Mouse (Mus musculus): ENCODE measurements around the gene Mrgprd. TPM values are rescaled to one million over a fixed set of nuclear protein-coding genes. Genes with fewer than 3 reads are reported as not detected.

Mrgprd gene
- polyA plus RNA-seq (2016; fragmentation: Nextera tagmentation; extraction: Ambion mirVana): not detected in 2 replicates

DNA sequence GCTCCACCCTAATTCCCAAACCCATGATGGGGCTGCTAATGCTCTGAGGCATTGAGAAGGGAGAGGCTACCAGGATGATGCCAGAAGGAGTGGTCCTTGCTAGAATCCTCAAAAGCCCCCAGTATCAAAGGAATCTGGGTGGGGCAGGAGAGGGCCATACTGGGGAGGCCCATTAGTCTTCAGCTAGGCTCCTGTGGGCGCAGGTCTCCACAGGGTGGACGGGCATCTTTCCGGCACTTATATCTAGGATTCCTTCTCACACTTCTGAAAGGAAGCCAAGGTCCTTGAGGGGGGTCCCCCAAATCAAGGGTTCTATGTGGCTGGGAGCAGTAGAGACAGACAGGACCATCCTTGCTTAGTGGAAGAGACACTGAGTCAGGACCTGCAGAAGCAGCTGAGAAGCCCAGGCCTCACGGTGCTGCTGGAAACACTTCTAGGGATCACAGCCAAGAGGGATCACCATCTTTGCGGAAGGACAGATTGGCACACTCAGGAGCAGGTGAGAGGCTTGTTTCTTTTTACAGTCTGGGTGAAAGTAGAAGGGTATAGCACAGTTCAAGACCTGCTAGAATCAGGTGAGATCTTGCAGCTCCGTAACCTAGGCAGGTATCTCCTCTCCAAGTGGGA is at the start of gene Mrgprd:
Gene Mrgprd, plus strand, starts transcription at position 51 of the 627 bp plus-strand sequence.
- Histone ChIP-seq H3K27ac (no peak within 1 kb of the TSS), H3K4me1 (no peaks in the 10 kb centered on the region), H3K27me3 (replicated peaks) (peaks cover 6% of the 10 kb centered on the region; the same call in 1 of the 2 replicates), H3K9ac (no peak within 1 kb of the TSS), H3K4me3 (no peak within 1 kb of the TSS), H3K9me3 (replicated peaks) (no peaks in the 10 kb centered on the region), H3K4me2 (no peak within 1 kb of the TSS), H3K36me3 (no peaks in the 10 kb centered on the region)
- no peak for ATAC-seq
- WGBS (ENCODE audit: insufficient replicate concordance): 77% methylated on average over 6 of the region's 6 CpGs

DNA sequence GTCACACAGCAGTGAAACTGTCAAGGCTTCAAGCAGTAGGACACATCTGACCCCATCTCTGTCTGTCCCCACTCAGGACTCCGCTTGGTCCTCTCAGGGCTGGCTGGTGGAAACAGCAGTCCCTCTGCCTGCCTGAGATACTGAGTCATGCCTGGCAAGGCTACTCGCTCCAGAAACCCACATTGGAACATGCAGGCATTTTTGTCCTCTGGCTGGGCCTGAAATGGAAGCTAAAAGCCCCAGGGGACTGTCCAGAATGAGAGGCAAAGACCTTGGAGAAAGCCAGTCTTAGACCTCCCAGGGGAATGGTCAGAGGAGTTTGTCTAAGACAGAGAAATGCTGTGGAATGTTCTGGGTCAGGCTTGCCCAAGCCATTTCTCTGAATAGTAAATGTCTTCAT is 48.6 kb upstream of the Mrgprd start:
- Histone ChIP-seq H3K4me3 (no peak overlapping the region), H3K27ac (no peak overlapping the region), H3K9me3 (replicated peaks) (no peaks in the 10 kb centered on the region), H3K36me3 (peaks cover 35% of the 10 kb centered on the region), H3K9ac (no peak overlapping the region), H3K4me2 (no peak overlapping the region), H3K27me3 (replicated peaks) (no peaks in the 10 kb centered on the region), H3K4me1 (no peaks in the 10 kb centered on the region)
- no peak for ATAC-seq
- WGBS (ENCODE audit: insufficient replicate concordance): 76% methylated on average over 2 of the region's 2 CpGs

DNA sequence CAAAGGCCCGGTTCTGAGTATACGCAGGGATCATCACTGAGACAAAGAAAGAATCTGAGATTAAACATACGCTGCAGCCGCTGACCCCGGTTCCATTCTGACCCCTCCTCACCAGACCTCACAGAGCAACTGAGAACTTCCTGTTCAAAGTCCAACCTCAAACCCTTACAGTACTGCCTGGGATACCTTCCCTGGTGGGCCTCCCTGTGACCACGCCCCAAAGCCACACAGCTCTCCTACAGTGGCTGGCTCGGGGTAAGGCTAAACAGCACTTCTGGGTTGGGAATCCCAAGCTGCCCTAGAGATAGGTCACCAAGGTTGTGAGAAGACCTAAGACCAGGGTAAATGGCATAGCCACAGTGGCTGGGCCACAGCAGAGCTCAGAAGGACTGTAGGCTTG is 45.7 kb upstream of the Mrgprd start:
- Histone ChIP-seq H3K9me3 (replicated peaks) (no peaks in the 10 kb centered on the region), H3K4me3 (no peak overlapping the region), H3K4me2 (no peak overlapping the region), H3K9ac (no peak overlapping the region), H3K27me3 (replicated peaks) (no peaks in the 10 kb centered on the region), H3K36me3 (peaks cover 59% of the 10 kb centered on the region), H3K4me1 (no peaks in the 10 kb centered on the region), H3K27ac (no peak overlapping the region)
- WGBS (ENCODE audit: insufficient replicate concordance): 68% methylated on average over 7 of the region's 7 CpGs
- ATAC-seq: no peak

DNA sequence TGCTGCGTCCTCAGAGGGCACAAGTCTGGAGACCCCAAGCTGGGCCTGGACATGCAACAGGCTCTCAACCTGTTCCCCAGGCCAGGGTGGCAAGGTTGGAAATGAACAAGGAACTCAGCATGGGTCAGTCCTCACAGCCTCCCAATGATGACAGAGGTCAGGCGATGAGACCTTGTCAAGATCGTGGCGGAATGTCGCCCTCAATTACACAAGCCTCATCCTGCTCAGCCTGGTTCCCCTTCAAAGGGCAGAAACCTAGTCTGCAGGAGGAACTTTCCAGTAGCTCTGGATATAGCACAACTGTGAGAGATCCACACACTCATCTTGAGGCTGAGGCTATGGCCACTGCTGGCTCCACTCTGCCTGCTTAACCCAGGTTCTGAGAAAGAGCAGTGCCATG is 43.7 kb upstream of the Mrgprd start:
- Histone ChIP-seq H3K36me3 (peaks cover 67% of the 10 kb centered on the region), H3K9ac (no peak overlapping the region), H3K4me3 (no peak overlapping the region), H3K9me3 (replicated peaks) (no peaks in the 10 kb centered on the region), H3K4me1 (no peaks in the 10 kb centered on the region), H3K27me3 (replicated peaks) (no peaks in the 10 kb centered on the region), H3K4me2 (no peak overlapping the region), H3K27ac (no peak overlapping the region)
- 74% methylated on average over 5 of the region's 5 CpGs for WGBS (ENCODE audit: insufficient replicate concordance)
- no peak for ATAC-seq

DNA sequence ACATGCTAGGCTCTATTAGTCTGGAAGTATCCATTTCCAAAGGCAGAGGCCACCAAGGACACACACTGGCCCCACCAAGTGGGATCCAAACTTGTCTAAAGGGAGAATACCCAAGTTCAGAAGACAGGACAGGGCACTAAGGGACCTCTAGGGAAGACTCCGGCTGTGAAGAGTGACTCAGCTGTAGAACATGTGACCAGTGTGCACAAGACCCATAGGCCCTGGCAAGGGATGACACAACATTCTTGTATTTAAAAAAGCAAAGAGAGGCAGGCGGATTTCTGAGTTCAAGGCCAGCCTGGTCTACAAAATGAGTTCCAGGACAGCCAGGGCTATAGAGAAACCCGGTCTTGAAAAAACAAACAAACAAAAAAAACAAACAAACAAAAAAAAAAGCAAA is 39.1 kb upstream of the Mrgprd start:
- Histone ChIP-seq H3K4me1 (no peaks in the 10 kb centered on the region), H3K27ac (no peak overlapping the region), H3K4me3 (no peak overlapping the region), H3K27me3 (replicated peaks) (no peaks in the 10 kb centered on the region), H3K9ac (no peak overlapping the region), H3K9me3 (replicated peaks) (no peaks in the 10 kb centered on the region), H3K4me2 (no peak overlapping the region), H3K36me3 (peaks cover 68% of the 10 kb centered on the region)
- WGBS (ENCODE audit: insufficient replicate concordance): 77% methylated on average over 3 of the region's 3 CpGs
- no peak for ATAC-seq

DNA sequence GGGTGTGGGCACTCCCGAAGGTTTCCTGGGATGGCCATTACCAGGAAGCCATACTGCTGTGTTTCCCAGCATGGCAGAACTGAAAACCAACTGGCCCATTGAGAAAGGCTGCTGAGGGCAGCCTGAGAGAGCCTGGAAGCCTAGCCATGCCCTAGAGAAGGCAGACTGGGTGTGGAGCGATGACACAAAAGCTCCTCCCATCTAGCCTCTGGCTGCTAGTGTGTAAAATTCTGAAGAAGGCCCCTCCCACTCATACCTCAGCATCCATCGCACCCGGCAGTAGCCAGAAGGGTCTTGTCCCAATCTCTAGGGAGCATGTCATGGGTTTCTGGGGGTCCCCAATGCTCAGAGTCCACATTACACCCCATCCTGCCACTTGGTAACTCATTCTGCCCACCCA is 33.2 kb upstream of the Mrgprd start:
- Histone ChIP-seq H3K9ac (no peak overlapping the region), H3K9me3 (replicated peaks) (no peaks in the 10 kb centered on the region), H3K4me1 (peaks cover 23% of the 10 kb centered on the region), H3K27ac (no peak overlapping the region), H3K27me3 (replicated peaks) (no peaks in the 10 kb centered on the region), H3K4me3 (no peak overlapping the region), H3K36me3 (peaks cover 29% of the 10 kb centered on the region), H3K4me2 (no peak overlapping the region)
- no peak for ATAC-seq
- WGBS (ENCODE audit: insufficient replicate concordance): 71% methylated on average over 4 of the region's 4 CpGs

DNA sequence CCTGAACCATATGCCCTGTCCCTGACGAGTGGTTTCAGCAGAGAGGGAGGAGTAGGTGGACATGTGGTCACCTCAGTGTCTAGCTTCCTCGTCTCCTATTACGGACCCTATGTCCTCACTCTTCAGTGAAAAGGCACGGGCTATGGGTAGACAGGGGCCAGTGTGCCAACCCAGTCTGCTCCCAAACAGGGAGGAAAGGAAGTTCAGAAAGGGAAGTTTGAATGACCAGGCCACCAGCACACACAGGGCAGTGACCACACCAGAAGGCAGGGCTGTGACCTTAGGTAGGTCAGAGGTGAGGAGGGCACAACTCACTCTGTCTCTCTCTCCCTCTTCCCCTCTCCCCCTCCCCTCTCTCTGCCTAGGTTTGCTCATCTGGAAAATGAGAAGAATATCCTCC is 31.6 kb upstream of the Mrgprd start:
- H3K36me3 ChIP-seq: peaks cover 17% of the 10 kb centered on the region
- 39% methylated on average over 4 of the region's 4 CpGs for WGBS (ENCODE audit: insufficient replicate concordance)
- no peaks in the 10 kb centered on the region for H3K9me3 ChIP-seq (replicated peaks)
- H3K27ac ChIP-seq: no peak overlapping the region
- peak; percentile 5; the same call in 1 of the 2 replicates for ATAC-seq
- H3K27me3 ChIP-seq (replicated peaks): no peaks in the 10 kb centered on the region
- peak overlapping the region; percentile 59 for H3K4me3 ChIP-seq
- peaks cover 29% of the 10 kb centered on the region for H3K4me1 ChIP-seq
- peak overlapping the region; percentile 78 for H3K4me2 ChIP-seq
- H3K9ac ChIP-seq: peak overlapping the region; percentile 71

DNA sequence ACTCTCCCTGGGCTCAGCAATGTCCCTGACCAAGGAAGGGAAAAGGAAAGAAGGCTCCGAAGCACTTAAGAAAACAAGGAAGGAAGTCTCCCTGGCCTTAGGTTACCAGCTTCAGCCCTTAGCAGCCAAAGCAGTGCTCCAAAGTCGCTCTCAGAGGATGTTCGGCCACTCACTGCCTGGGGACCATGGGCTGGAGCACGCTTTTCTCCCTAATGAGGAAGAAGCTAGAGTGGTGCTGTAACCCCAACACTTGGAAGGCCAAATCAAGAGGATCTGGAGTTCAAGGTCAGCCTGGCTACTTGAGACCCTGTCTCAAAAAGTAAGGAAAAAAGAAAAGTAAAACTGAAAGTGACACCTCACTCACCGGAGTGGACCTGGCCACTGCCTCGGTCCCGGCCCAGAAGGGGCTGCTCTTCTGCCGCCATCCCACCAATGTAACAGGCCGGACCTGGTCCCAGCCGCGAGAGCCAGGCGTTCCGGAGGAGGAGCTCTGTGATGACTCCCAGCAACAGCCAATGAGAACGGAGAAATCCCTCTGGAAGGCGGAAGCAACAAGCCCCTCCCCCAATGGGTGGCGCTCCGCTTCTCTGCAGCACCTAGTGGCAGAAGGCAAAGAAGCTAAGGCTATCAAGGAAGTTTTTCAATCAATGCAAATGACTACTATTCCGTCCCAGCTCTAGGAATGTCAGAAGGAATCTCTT is 31.0 kb upstream of the Mrgprd start, which contains the start of gene Tpcn2:
Gene Tpcn2, minus strand, starts transcription at position 525 of the 701 bp plus-strand sequence.
- H3K9me3 ChIP-seq (replicated peaks): no peaks in the 10 kb centered on the region
- no peaks in the 10 kb centered on the region for H3K27me3 ChIP-seq (replicated peaks)
- peaks cover 29% of the 10 kb centered on the region for H3K4me1 ChIP-seq
- ATAC-seq: peak; percentile 88
- 2% methylated on average over 18 of the region's 18 CpGs for WGBS (ENCODE audit: insufficient replicate concordance)
- H3K9ac ChIP-seq: peak within 1 kb of the TSS; percentile 71
- no peak within 1 kb of the TSS for H3K27ac ChIP-seq
- peaks cover 14% of the 10 kb centered on the region for H3K36me3 ChIP-seq
- H3K4me2 ChIP-seq: peak within 1 kb of the TSS; percentile 78
- H3K4me3 ChIP-seq: peak within 1 kb of the TSS; percentile 59

DNA sequence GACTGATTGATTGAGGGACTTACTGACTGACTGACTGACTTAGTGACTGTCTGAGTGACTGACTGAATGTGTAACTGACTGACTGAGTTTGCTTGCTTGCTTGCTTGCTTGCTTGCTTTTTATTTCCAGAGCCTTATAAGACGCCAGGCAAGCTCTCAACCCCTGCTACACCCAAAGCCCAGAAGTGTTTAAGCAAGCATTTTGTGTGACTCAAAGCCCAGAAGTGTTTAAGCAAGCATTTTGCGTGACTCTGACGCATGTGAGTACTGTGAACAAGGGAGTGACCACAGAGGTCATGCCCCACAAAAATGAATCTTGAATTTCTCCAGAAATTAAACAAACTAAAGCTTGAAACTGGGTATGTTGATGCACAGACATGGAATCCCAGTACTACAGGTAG is 30.3 kb upstream of the Mrgprd start:
- H3K27me3 ChIP-seq (replicated peaks): no peaks in the 10 kb centered on the region
- 43% methylated on average over 3 of the region's 3 CpGs for WGBS (ENCODE audit: insufficient replicate concordance)
- H3K9ac ChIP-seq: no peak overlapping the region
- peaks cover 29% of the 10 kb centered on the region for H3K4me1 ChIP-seq
- H3K27ac ChIP-seq: no peak overlapping the region
- no peaks in the 10 kb centered on the region for H3K9me3 ChIP-seq (replicated peaks)
- H3K36me3 ChIP-seq: peaks cover 8% of the 10 kb centered on the region; the same call in 1 of the 2 replicates
- no peak for ATAC-seq
- peak overlapping the region; percentile 59 for H3K4me3 ChIP-seq
- H3K4me2 ChIP-seq: peak overlapping the region; percentile 78

DNA sequence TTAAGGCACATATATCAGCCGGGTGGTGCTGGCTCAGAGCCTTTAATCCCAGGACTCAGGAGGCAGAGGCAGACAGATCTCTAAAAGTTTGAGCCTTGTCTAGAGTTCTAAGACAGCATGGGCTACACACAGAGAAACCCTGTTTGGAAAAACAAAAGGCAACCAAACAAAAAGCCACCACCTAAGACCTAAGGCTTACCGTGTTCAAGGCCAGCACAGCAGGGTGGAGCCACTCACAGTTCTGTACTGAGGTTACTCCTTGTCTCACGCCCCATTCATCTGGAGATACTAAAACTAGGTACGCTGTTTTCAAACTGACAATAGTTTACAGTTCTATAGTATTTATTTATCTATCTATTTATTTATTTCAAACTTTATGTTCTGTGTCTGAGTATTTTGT is 29.2 kb upstream of the Mrgprd start:
- Histone ChIP-seq H3K4me2 (no peak overlapping the region), H3K9ac (no peak overlapping the region), H3K4me3 (no peak overlapping the region), H3K27me3 (replicated peaks) (no peaks in the 10 kb centered on the region), H3K27ac (no peak overlapping the region), H3K4me1 (peaks cover 29% of the 10 kb centered on the region), H3K36me3 (no peaks in the 10 kb centered on the region), H3K9me3 (replicated peaks) (no peaks in the 10 kb centered on the region)
- 69% methylated on average over 4 of the region's 4 CpGs for whole genome bisulfite sequencing (ENCODE audit: insufficient replicate concordance)
- ATAC-seq: no peak

DNA sequence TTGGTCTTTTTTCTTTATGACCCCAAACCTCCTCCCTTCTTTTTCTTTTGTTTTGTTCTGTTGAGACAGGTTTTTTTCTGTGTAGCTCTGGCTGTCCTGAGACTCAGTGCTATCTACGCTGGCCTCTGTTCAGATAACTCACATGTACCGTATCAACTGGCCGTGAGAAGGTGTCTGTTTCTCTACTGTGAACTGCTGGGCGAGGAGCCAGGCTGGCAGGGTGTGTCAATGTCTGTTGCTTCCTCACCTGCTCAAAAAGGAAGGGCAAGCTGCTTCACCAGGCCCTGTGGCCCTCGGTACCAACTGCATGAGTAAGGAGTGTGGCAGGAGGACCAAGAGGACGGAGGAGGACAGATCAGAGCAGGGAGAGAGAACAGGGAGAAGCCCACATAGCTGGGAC is 27.2 kb upstream of the Mrgprd start:
- Histone ChIP-seq H3K4me3 (no peak overlapping the region), H3K4me2 (no peak overlapping the region), H3K36me3 (no peaks in the 10 kb centered on the region), H3K27me3 (replicated peaks) (0 out of 2 replicates have a peak, but pooled peaks cover 13% of the 10 kb centered on the region), H3K27ac (no peak overlapping the region), H3K9ac (no peak overlapping the region), H3K4me1 (peaks cover 18% of the 10 kb centered on the region), H3K9me3 (replicated peaks) (no peaks in the 10 kb centered on the region)
- 42% methylated on average over 6 of the region's 6 CpGs for WGBS (ENCODE audit: insufficient replicate concordance)
- ATAC-seq: no peak

DNA sequence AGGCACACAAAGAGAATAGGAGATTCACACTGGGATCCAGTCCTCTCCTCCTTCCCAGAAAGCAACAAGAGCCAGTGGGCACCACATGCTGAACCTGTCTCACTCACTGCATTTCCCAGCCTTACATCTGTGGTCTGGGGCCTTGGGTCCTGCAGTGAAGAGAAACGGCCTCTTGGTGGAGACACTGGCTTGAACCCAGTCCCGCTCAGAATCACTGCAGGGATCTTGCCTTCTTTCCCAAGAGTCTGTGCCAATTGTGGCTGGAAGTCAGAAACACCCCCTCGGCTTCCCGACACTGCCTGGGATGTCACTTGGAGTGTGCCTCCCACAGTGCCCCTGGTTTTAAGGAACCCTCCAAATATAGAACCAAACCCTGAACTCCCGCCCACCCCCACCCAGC is 25.3 kb upstream of the Mrgprd start:
- ATAC-seq: no peak
- 32% methylated on average over 5 of the region's 5 CpGs for WGBS (ENCODE audit: insufficient replicate concordance)

More for the DNA sequence above, 25.3 kb upstream of the Mrgprd start:
- Histone ChIP-seq H3K27ac (no peak overlapping the region), H3K4me2 (no peak overlapping the region), H3K4me1 (0 out of 2 replicates have a peak, but pooled peaks cover 6% of the 10 kb centered on the region), H3K36me3 (no peaks in the 10 kb centered on the region), H3K27me3 (replicated peaks) (0 out of 2 replicates have a peak, but pooled peaks cover 13% of the 10 kb centered on the region), H3K4me3 (no peak overlapping the region), H3K9me3 (replicated peaks) (no peaks in the 10 kb centered on the region), H3K9ac (no peak overlapping the region)
